ENCODE assay signal across 8 mouse cellular contexts in the genomic region with DNA sequence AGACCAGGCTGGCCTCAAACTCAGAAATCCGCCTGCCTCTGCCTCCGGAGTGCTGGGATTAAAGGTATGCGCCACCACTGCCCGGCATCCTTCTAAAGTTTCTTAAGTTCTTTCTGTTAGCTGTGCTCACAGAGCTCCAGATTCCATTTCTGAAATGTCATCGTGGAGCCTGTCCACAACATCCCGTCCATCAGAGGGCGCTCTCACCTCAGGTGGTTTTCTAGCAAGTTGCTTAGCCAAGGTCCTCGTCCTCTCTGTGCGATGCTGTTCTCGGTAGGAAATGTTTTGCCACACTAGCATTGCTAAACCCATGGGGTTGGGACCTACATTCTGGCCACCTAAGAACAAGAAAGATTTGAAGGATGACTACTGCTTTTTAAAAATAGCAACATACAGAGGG.
DNase-seq lines count a peak whose midpoint lies in the region; ATAC-seq and TF ChIP-seq lines count a peak whose summit lies in the region.

No protein-coding gene starts in this region.

- in situ Hi-C loops in ES-E14 (cut with MboI; ENCODE audit: low sequenced_read_pairs in 2 of 2, unreplicated experiment in 2 of 2): no loop called here

- TF ChIP-seq CTCF in small intestine, adult 2 months (IDR thresholded peaks at IDR 0.05; ENCODE audit: extremely low read depth, insufficient read length, insufficient replicate concordance, low read depth, low read length): peak; percentile 73; the same call in 1 of the 2 replicates

- WGBS in small intestine, adult 2 months: 62% methylated on average over 10 of the region's 10 CpGs

- H3K4me1 ChIP-seq in ES-E14 (ENCODE audit: control insufficient read depth in 2 of 2, insufficient read depth in 2 of 2, low read length in 2 of 2, poor library complexity in 1 of 2): 0 out of 4 replicates have a peak, but pooled peaks cover 0 to 5% of the 10 kb centered on the region in 2 experiments
- H3K4me1 ChIP-seq in small intestine, adult 2 months (ENCODE audit: control insufficient read depth, insufficient read depth, insufficient read length, low read length): no peaks in the 10 kb centered on the region

- no peak for TF ChIP-seq POLR2A in small intestine, adult 2 months (IDR thresholded peaks at IDR 0.05; ENCODE audit: low read depth, low read length)

- H3K9ac ChIP-seq in ES-E14 (ENCODE audit: insufficient read depth, low read depth, low read length, poor library complexity, severe bottlenecking): no peak overlapping the region

- H3K27me3 ChIP-seq in small intestine, adult 2 months (ENCODE audit: control insufficient read depth, insufficient read depth, low read length): no peaks in the 10 kb centered on the region

- no peak overlapping the region for H3K4me3 ChIP-seq in ES-E14 (ENCODE audit: insufficient read depth in 1 of 2, low read depth in 1 of 2, low read length in 2 of 2, poor library complexity in 1 of 2, severe bottlenecking in 1 of 2)
- no peak overlapping the region for H3K4me3 ChIP-seq in small intestine, adult 2 months (ENCODE audit: low read depth, low read length)

- intact Hi-C loops in heart, postnatal 25 days (cut with DNase I): loop anchor here (2.0 to 5.0 kb wide), 2 partner anchors 151 to 275 kb away; no protein-coding TSS in a partner anchor

- DNase-seq in heart, adult 8-10 months (ENCODE audit: low spot score): peak; percentile 49
- DNase-seq in heart, postnatal 25 days (ENCODE audit: low spot score): no peak
- DNase-seq in ES-E14 (ENCODE audit: low read depth, low spot score): peak; percentile 43
- DNase-seq in kidney, adult 9 months: peak; percentile 70
- peak; percentile 66 to 72 for DNase-seq in lung, adult 18-20 months

- no peak overlapping the region for H3K27ac ChIP-seq in ES-E14 (ENCODE audit: insufficient read depth, low read depth, low read length, poor library complexity, severe bottlenecking)
- no peak overlapping the region for H3K27ac ChIP-seq in small intestine, adult 2 months (ENCODE audit: insufficient read depth, low read depth, low read length)

- H3K9me3 ChIP-seq in ES-E14 (ENCODE audit: control insufficient read depth, insufficient read depth, low read depth, low read length): no peaks in the 10 kb centered on the region

- peak; percentile 58; the same call in 1 of the 2 replicates for ATAC-seq in common myeloid progenitor, adult 5-6 weeks (replicated peaks; ENCODE audit: low read depth, poor library complexity, severe bottlenecking)
- no peak for ATAC-seq in erythroblast, adult 5-6 weeks (replicated peaks; ENCODE audit: low FRiP score, poor library complexity, severe bottlenecking)

- no peaks in the 10 kb centered on the region for H3K36me3 ChIP-seq in ES-E14 (ENCODE audit: control insufficient read depth, insufficient read depth, low read length, poor library complexity, severe bottlenecking)
- peaks cover under 1% of the 10 kb centered on the region for H3K36me3 ChIP-seq in small intestine, adult 2 months (ENCODE audit: control insufficient read depth, insufficient read depth, low read length)

TF ChIP-seq in ES-E14, 5 proteins besides CTCF, POLR2A, EP300 and RAD21:
- TF ChIP-seq ZC3H11A (IDR thresholded peaks at IDR 0.05; ENCODE audit: borderline replicate concordance, low read depth, low read length) (no peak), MAFK (IDR thresholded peaks at IDR 0.05; ENCODE audit: insufficient read depth, low read depth, low read length) (no peak)
